Mouse (Mus musculus): Measurements from ENCODE around the gene Ptpn22.
"Not testable (repeated sequence)": the region's sequence is repeated elsewhere in the genome, so short reads cannot be mapped to it uniquely, and the experiment has no call there.

The Ptpn22 gene

DNA sequence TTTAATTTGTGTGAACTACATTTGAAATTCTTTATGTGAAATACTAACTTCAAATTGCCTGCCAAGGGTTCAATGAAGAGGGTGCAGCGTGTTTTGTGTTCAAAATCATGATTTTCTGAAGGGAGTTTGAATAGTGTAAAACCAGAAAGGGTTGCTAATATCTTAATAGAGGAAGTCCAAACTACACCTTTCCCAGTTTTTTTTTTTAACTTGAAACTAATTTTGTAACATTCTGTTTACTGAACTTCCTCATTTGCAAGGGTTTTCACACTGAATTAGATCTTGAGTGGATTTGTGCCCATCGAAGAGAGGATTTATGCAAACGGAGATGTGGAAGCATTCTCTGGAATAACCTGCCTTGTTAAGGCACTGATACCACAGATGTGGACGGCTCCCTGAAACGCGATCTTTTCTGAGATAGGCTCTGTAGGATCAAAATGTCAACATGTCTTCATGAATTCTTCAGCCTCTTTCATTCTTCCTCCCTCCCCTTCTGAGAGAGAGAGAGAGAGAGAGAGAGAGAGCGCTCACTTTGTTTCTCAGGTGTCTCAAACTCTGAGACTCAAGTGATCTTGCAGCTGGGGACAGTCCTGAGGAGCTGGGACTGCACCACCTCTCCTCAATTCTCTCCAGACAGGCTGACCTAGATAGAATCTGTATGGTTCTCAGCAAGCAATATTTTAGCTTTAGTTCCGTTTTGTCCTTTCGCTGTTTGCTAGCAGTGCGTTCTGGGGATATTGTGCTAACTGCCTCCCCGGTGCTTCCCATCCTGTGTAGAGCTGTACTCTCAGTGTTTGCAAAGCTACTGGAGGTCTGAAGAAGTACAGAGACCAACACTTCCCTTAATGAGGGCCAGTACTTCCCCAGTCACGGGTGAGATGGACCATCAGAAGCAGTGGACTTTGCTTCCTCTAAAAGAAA lies at the start of gene Ptpn22:
Ptpn22 (plus strand) TSS at position 915 of the 921 bp plus-strand sequence.
- DNase-seq (ENCODE audit: low spot score) = no peak

DNA sequence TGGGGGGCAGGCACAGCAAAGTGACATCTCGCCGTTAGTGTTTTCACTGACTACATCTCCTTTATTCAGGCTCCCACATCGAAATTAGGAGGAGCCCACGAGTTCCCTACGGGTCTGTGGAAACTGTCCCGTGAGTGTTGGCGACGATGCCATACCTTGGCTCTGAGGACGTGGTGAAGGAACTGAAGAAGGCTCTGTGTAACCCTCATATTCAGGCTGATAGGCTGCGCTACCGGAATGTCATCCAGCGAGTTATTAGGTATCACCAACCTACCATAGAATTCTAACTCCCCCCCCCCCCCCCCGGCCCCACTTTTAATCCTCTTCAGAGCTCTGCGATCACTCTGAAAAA lies 49.8 kb upstream of the Ptpn22 start:
- no peak for DNase-seq (ENCODE audit: low spot score)

DNA sequence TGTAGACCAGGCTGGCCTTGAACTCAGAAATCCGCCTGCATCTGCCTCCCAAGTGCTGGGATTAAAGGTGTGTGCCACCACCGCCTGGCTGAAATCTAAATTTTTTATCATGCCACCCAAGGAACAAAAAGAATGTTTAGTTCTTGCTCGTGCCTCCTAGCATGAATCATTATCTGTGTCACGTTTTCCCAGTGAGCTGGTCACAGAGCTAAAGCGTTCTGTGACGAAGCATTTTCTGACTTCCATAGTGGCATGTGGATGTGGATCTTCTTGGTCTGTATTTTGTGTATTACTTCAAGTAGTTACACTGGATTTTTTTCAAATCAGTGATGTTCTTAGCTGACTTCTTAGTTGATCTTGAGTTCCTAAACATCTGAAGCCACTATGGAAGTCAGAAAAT lies 48.6 kb upstream of the Ptpn22 start:
- no peak for DNase-seq (ENCODE audit: low spot score)

DNA sequence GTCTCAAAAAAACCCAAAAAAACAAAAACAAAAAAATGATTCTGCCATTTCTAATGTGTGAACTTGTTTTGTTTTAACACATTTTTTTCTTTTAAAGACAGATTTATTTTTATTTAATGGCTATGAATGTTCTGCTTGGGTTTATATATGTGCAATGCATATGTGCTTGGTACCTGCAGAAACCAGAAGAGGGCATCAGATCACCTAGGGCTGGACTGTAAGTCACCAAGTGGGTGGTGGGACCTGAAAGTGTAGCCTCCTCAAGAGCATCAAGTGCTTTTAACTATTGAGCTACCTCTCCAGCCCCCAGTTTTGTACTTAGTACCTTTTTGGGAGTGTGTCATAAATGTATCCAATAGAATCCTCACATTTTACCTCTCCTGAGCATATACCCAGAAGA lies 32.0 kb upstream of the Ptpn22 start:
- no peak for DNase-seq (ENCODE audit: low spot score)

DNA sequence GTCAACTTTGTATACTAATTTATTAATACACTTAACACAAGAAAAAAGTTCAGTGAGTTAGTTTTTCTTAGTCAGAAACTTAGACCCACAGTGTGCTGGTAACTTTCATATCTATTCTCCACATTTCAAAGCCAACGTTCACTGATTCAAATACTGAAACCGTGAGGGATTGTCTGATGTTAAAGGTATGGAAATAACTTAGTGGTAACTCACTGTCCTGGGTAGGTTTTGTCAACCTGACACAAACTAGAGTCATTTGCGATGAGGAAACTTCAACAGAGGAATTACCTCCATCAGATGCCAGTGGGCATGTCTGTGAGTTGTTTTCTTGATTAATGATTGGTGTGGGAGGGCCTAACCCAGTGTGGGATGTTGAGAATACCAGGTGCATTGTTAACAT lies 30.6 kb upstream of the Ptpn22 start:
- DNase-seq (ENCODE audit: low spot score) = no peak

DNA sequence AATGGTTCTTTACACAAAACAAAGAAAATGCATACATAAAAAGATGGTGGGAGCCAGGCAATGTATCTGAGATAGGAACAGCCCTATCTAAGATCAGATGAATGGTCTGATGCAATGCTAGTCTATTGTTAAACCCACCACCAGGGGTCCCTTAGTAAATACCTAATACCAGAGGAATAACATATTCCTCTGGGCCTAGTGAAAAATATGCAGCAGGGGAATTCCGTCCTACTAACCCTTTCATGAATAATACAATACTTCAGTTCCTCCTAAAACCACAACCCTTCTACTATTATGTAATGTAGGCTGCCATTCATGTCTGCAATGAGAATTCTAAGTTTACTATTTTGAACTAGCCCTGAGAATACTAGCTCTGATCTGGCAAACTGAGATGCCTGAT lies 28.9 kb upstream of the Ptpn22 start:
- not testable (repeated sequence) for DNase-seq (ENCODE audit: low spot score)

DNA sequence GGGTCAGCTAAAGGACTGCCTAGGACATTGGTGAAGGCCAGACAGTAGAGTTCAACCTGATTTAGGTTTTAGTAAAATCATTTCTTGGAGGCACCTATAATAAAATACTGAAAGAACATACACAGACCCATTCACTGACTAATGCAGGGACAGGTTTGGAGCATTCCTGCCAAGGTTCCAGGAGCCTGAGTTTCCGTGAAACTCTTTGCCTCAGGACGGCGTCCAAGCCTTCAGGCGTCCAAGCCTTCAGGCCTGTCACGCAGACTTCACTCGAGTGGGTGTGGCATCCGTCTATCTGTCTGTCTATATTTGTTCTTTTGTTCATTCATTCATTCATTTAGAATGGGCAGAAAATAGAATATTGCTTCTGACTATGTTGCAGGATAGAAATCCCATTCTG lies 28.4 kb upstream of the Ptpn22 start:
- no peak for DNase-seq (ENCODE audit: low spot score)

DNA sequence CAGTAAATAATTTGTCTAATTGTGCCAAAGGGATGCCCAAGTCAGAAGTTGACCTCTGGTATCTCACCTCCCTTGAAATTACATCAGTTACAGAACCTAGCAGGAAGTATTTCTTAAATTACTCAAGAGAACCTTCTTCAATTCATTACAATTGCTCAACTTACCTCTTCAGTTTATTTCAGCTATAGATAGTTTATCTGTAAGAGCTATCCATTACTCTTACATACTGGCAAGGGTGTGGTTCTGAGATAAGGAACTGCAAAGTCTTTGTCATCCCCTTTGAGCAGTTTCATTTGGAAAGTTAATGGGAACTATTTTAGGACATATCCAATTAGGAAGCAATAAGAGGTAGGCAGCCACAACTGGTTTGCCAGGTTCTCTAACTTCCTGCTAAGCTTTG lies 27.2 kb upstream of the Ptpn22 start, which contains the start of gene Bcl2l15:
Bcl2l15 (plus strand) TSS at position 176 of the 400 bp plus-strand sequence.
- no peak for DNase-seq (ENCODE audit: low spot score)

DNA sequence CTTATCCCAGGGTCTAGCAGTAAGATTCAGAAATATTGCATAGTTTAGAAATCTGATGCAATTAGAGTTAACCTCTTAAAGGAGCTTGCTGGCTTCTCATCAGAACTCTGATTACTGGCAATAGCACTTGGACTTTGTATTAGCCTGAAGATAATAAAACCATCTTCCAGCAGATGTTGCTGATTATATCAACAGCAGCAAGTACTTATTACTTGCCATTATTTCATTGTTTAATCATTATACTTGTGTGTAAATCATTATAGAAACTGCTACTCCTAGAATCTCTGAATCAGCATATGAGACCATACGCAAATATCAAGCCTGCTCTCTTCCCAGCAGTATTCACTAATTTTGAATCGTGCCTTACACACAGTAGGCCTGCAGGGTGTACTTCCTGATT lies 25.6 kb upstream of the Ptpn22 start:
- DNase-seq (ENCODE audit: low spot score) = no peak

DNA sequence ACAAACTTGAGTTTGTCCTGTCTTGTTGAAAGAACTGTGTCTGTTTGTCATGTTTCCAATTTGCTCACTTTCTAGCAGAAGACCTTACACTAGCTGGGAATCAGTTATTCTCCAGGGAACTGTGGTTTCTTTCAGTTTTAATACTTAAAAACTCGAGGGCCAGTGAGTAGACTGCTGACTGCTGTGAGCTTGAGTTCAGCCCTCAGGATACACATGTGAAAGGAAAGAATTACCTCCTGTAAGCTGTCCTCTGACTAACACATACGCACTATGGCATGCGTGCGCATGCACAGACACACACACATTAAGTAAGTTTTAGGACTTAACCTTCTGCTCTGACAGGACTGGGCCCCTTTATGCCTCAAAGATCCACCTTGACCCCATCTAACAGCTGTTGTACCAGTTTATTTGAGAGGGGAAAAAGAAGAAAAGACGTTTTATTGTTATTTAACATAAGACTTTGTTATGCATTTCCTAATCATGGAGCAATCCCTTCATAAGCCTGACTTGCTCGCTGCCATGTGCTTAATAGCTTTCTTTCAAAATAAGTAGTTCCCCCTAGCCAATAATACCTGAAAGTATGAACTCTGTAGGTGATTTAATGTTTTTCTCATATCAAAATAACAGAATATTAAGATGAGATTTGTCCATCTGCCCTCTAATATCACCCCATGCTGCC lies 24.2 kb upstream of the Ptpn22 start:
- no peak for DNase-seq (ENCODE audit: low spot score)

DNA sequence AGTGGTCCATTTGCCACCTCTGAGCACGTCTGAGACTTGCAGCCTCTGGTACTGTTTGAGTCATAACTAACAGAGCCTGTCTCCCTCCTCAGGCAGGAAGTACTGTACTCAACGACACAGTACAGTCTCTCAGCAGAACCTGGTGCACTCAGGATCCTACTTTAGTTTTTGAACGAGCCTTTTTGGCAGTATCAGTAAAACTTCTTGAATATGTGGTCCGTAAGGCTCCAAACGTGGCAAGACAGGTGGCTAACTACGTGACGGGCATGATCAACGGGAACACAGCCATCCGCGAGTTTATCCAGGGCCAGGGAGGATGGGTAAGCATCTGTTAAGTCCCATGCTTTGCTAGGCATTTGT lies 23.7 kb upstream of the Ptpn22 start:
- no peak for DNase-seq (ENCODE audit: low spot score)

DNA sequence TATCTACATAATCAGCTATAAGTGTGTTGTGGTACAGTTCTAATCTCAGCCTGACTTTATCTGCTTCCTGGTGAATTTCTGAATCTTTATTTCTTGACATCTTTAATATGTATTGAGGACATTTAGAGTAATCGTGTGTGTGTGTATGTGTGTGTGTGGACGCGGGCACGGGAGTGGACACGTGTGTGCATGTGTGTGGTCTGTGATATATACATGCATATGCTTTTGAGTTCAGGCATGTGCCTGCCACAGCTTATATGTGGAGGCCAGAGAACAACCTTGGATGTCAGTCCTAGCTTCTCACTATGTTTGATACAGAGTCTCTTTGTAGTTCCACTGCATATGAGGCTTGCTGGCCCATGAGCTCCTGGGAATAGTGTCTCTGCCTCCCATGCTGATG lies 23.1 kb upstream of the Ptpn22 start:
- DNase-seq (ENCODE audit: low spot score) = no peak

DNA sequence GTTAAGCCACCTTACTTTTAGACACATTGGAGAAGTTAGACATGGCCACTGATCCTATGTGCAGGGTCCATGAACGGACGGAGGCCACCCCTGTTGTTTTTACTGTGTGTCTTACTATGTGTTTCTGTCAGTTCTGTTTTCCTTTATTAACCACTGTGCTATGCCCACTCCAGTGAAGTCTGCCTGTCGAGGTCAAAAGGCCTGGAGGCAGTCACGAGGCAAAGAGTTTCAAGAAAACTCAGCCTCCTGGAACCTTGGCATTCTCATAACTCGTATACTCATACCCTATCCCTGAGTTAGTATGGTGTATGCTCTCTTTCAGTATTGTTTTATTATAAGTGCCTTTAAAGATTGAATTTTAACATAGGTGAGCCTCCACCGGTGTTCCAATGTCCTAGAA lies 19.9 kb upstream of the Ptpn22 start:
- no peak for DNase-seq (ENCODE audit: low spot score)

DNA sequence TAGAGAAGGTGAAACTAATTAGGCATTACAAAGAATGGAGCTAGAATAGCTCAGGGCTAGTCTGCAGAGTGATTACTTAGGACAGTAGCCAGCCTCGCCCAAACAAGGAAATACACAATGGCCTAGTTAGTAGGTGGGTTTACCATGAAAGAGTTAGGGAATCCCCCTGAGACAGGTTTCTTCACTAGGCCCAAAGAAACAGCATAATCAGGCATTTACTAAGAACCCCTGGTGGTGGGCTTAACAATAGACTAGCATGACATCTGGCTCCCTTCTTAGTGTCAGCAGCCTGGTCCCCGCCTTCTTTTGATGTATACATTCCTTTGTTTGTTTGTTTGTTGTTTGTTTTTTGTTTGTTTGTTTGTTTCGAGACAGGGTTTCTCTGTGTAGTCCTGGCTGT lies 19.4 kb upstream of the Ptpn22 start:
- DNase-seq (ENCODE audit: low spot score) = not testable (repeated sequence)

DNA sequence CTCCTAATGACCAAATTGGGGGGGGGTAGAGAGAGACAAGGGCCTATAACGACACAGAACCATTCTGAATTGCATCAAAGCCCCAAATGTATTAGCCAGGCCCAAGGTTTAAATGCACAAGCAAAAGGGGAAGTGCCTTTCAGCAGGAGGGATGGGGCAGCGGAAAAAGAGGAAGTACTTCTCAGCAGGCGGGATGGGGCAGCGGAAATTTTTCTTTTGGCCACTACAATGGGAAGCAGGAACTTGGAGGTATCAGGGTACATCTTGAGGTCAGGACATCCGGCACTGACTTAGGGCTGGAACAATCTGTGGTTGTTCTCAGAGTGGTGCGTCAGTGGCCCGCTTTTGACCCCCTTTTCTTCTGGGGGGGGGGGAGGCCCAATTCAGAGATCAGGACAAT lies 18.6 kb upstream of the Ptpn22 start:
- not testable (repeated sequence) for DNase-seq (ENCODE audit: low spot score)

DNA sequence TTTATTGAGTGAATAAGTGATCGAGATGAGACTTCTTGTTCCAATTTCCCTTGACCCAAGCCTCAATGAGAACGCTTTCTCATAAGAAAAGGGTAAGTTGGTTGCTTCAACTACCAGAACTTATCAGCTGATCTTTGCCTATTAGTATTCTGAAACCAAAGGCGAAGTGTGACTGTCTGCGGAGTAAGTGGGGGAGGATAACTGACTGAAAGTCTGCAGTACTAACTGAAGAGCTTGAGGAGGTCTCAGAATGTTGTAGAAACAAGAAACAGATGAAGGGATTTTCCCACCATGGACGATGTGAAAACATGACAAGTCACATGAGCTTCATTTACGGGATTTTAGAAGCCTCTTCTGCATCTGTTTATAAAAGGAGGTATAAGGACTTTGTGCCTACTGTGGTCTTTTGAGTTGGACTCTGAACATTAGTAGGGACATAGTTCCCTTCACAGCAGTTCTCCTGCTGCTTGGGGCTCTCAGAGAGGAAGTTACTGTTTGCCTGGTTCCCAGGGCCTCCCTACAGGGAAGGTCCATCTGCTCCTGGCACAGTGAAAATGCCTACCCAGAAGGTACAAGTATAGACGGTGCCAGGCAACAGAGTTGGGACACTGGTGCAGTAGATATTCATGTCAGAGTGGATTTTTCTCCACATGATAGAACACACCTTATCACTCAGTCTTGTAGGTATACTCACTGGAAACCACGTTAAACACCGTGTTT lies 8.8 kb upstream of the Ptpn22 start:
- no peak for DNase-seq (ENCODE audit: low spot score)

DNA sequence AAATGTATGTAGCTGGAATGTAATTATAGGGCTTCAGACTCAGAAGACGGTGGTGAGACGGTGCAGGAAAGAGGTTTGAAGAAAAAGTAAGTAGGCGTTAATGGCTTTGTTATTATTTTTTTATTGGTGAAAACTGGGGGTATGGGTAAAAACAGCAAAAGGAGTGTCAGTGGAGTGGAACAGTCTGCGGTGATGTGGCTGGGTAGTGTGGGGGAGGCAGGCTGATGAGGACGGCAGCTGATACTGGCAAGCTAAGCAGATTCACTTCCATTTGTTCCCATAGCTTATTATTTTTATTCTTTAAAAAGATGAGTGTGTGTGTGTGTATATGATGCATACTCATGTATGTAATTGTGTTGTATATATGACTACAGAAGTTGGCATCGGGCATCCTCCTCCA lies 8.1 kb upstream of the Ptpn22 start:
- no peak for DNase-seq (ENCODE audit: low spot score)

DNA sequence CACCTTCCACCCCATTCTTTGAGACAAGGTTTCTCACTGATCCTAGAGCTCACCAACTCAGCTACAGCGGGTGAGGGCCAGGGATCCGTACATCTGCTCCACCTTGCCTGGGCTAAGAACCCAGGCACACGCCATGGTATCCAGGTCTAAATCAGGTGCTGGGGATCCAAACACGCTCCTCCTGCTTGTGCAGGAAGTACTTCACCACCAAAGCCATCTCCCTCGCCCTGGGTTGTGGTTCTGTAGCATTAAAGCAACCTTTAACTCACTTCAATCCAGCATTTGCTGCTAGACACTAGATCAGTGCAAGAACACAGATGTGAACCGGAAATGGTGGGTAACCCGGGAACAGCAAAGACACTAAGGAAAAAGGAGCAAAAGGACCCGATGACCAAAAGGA lies 7.7 kb upstream of the Ptpn22 start:
- DNase-seq (ENCODE audit: low spot score) = no peak

DNA sequence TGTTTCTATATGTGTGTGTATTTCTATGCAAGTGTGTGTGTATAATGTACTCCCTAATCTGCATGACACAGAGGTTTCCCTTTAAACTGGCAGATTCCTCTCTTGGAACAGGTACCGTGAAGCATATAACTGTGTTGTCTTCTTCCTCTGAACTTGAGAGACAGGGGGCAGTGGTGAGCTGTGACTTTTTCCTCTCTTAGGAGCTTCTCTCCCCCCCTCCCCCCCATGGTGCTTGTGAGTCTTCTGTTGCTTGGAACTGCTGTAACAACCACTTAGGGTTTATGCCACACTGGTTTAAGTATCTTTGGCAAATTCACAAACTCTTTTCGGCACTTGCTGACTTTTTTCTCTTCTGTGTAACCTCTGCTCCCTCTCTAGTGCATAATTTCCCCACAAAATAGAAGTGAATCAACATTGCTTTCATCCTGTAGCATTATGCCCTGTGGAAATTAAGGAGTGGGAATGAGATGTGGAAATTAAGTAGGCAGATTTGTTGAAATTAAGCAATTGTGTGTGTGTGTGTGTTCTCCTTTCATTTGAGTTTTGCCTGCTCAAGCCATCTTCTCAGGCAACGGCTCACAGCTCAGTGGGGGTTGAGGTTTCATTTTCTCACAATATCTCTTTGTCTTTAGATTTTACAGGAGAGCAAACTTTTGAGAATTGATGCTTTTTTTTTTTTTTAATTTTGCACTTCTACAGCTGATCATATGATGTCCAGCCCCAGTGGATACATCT lies 6.9 kb upstream of the Ptpn22 start:
- peak; percentile 65 for DNase-seq (ENCODE audit: low spot score)

DNA sequence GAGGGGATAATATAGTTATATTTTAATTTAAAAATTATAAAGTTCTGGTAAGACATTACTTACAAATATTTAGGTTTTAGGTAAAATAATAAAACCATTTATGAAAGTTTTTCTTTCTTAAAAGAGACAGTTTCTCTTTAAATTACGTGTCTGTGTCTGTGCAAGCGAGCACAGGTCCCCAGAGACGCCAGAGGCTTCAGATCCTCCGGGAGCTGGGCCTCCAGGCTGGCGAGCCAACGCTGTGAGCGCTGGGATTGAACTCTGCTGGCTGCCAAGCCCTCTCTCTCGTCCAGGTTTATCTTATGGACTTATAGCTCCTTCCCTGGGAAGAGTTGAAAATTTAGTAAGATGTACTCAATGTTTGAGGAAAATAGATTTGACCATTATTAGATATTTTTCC lies 5.8 kb upstream of the Ptpn22 start:
- DNase-seq (ENCODE audit: low spot score) = no peak

DNA sequence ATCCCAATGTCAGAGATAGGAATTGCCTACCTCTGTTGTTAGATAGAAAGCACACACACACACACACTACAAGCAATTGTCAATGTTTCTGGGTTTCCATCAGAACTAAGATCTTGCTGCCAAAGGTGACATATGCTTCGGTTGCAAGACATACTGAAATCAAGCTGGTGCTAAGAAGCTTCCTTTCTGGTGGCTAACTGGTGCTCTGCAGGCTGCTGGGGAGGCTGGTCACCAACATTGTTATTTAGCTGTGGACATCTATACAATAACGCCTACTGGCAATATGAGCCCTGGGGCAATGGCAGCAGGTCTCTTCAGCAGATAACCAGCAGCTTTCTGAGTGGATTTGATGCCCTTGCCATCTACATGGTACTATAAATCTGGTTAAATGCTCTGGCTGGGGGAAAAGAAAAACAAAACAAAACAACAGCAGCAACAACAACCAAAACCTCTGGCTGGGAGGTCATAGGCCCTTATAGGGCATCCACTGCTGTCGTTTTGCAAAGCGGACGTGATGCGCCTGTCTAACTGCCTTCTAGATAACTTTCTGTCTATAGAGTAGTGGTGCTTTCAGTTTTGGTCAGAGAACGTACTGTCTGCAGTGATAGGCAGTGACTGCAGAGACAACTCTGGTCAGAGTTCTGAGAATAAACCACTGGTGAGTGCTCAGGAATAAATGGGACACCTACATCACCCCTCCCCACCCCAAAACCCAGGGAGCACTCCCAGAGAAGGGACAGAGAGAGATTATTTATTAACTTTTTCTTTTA lies 2.4 kb upstream of the Ptpn22 start:
- DNase-seq (ENCODE audit: low spot score) = no peak

Data from testis, postnatal 10 days (tissue).